Mouse (Mus musculus) brain, embryonic 18.5 days (tissue): ENCODE measurements around the gene Ccdc43.

Experiments used
- DNase-seq: peaks from one replicate; pipeline ENCODE4 v3.0.0-alpha.2; 2012; ENCODE audit warnings: low read depth, low spot score

The Ccdc43 gene

GRCm38 (mm10) chr11:102665151-102665550 is 32.4 kb downstream of the Ccdc43 start:
- no peak for DNase-seq

GRCm38 (mm10) chr11:102663416-102663815 is 34.2 kb downstream of the Ccdc43 start, which contains the start of gene Meioc:
Gene Meioc (plus strand): TSS chr11:102663716.
- DNase-seq: no peak

GRCm38 (mm10) chr11:102656931-102657330 is 40.7 kb downstream of the Ccdc43 start:
- no peak for DNase-seq

GRCm38 (mm10) chr11:102656326-102656926 is 41.2 kb downstream of the Ccdc43 start:
- no peak for DNase-seq

- DNase-seq: no peak
Observed at GRCm38 (mm10) chr11:102655888-102656287, 41.7 kb downstream of the Ccdc43 start.

- DNase-seq: no peak
Observed at GRCm38 (mm10) chr11:102652844-102653243, 44.7 kb downstream of the Ccdc43 start.

- no peak for DNase-seq
Observed at GRCm38 (mm10) chr11:102651381-102651780, 46.2 kb downstream of the Ccdc43 start.

- no peak for DNase-seq
Observed at GRCm38 (mm10) chr11:102647885-102648284, 49.7 kb downstream of the Ccdc43 start.

GRCm38 (mm10) chr11:102646226-102646625 is 51.4 kb downstream of the Ccdc43 start:
- DNase-seq: no peak

GRCm38 (mm10) chr11:102643891-102644382 is 53.6 kb downstream of the Ccdc43 start:
- no peak for DNase-seq

GRCm38 (mm10) chr11:102636887-102637286 is 60.7 kb downstream of the Ccdc43 start:
- DNase-seq: no peak
